Mouse (Mus musculus): ENCODE results near the gene Bves. TPM values are rescaled to one million over a fixed set of nuclear protein-coding genes. Genes with fewer than 3 reads are reported as not detected.

Gene Bves
- polyA plus RNA-seq, 1 experiment from 2014 or later: 0.23 TPM

GRCm38 (mm10) chr10:45363396-45363795, 27.8 kb downstream of the Bves start:
- Histone ChIP-seq H3K27me3 (replicated peaks) (no peaks in the 10 kb centered on the region; the same call in 1 of the 2 replicates), H3K9me3 (replicated peaks) (no peaks in the 10 kb centered on the region), H3K4me1 (no peaks in the 10 kb centered on the region), H3K9ac (no peak overlapping the region), H3K4me3 (no peak overlapping the region), H3K4me2 (no peak overlapping the region), H3K27ac (no peak overlapping the region), H3K36me3 (no peaks in the 10 kb centered on the region)
- 44% methylated on average over 5 of the region's 5 CpGs for WGBS (ENCODE audit: insufficient replicate concordance)
- ATAC-seq: no peak

- Histone ChIP-seq H3K4me1 (no peaks in the 10 kb centered on the region), H3K9me3 (replicated peaks) (no peaks in the 10 kb centered on the region), H3K27ac (no peak overlapping the region), H3K4me3 (no peak overlapping the region), H3K9ac (no peak overlapping the region), H3K27me3 (replicated peaks) (no peaks in the 10 kb centered on the region), H3K36me3 (no peaks in the 10 kb centered on the region), H3K4me2 (no peak overlapping the region)
- 68% methylated on average over 17 of the region's 17 CpGs for WGBS (ENCODE audit: insufficient replicate concordance)
- ATAC-seq: no peak
These were observed 31.6 kb downstream of the Bves start for GRCm38 (mm10) chr10:45366987-45367705.

GRCm38 (mm10) chr10:45369639-45370038, 34.1 kb downstream of the Bves start:
- Histone ChIP-seq H3K27me3 (replicated peaks) (no peaks in the 10 kb centered on the region), H3K9ac (no peak overlapping the region), H3K27ac (no peak overlapping the region), H3K4me2 (no peak overlapping the region), H3K9me3 (replicated peaks) (no peaks in the 10 kb centered on the region), H3K4me1 (no peaks in the 10 kb centered on the region), H3K36me3 (no peaks in the 10 kb centered on the region), H3K4me3 (no peak overlapping the region)
- 59% methylated on average over 3 of the region's 3 CpGs for WGBS (ENCODE audit: insufficient replicate concordance)
- no peak for ATAC-seq

- H3K36me3 ChIP-seq: no peaks in the 10 kb centered on the region
- H3K9ac ChIP-seq: no peak overlapping the region
- no peak overlapping the region for H3K4me3 ChIP-seq
- no peak for ATAC-seq
- 79% methylated on average over 2 of the region's 2 CpGs for WGBS (ENCODE audit: insufficient replicate concordance)
- no peaks in the 10 kb centered on the region for H3K4me1 ChIP-seq
- no peak overlapping the region for H3K4me2 ChIP-seq
- H3K9me3 ChIP-seq (replicated peaks): no peaks in the 10 kb centered on the region
- H3K27me3 ChIP-seq (replicated peaks): no peaks in the 10 kb centered on the region
- no peak overlapping the region for H3K27ac ChIP-seq
These were observed 35.0 kb downstream of the Bves start for GRCm38 (mm10) chr10:45370545-45370944.

- no peak for ATAC-seq
- H3K27ac ChIP-seq: no peak overlapping the region
- no peak overlapping the region for H3K4me3 ChIP-seq
- H3K4me2 ChIP-seq: no peak overlapping the region
- no peak overlapping the region for H3K9ac ChIP-seq
- H3K4me1 ChIP-seq: peaks cover 5% of the 10 kb centered on the region; the same call in 1 of the 2 replicates
- H3K36me3 ChIP-seq: peaks cover 3% of the 10 kb centered on the region; the same call in 1 of the 2 replicates
- no peaks in the 10 kb centered on the region for H3K27me3 ChIP-seq (replicated peaks)
- WGBS (ENCODE audit: insufficient replicate concordance): 63% methylated on average over 4 of the region's 4 CpGs
- H3K9me3 ChIP-seq (replicated peaks): no peaks in the 10 kb centered on the region
These were observed 37.6 kb downstream of the Bves start for GRCm38 (mm10) chr10:45372994-45373692.

- peaks cover 7% of the 10 kb centered on the region; the same call in 1 of the 2 replicates for H3K4me1 ChIP-seq
- WGBS (ENCODE audit: insufficient replicate concordance): 31% methylated on average over 3 of the region's 3 CpGs
- H3K36me3 ChIP-seq: peaks cover 11% of the 10 kb centered on the region
- no peak overlapping the region for H3K9ac ChIP-seq
- no peaks in the 10 kb centered on the region for H3K27me3 ChIP-seq (replicated peaks)
- no peak overlapping the region for H3K4me3 ChIP-seq
- H3K27ac ChIP-seq: no peak overlapping the region
- H3K9me3 ChIP-seq (replicated peaks): no peaks in the 10 kb centered on the region
- peak; percentile 69; the same call in 1 of the 2 replicates for ATAC-seq
- no peak overlapping the region for H3K4me2 ChIP-seq
These were observed 42.7 kb downstream of the Bves start for GRCm38 (mm10) chr10:45378269-45378668.

- H3K4me1 ChIP-seq: peaks cover 7% of the 10 kb centered on the region; the same call in 1 of the 2 replicates
- H3K36me3 ChIP-seq: peaks cover 8% of the 10 kb centered on the region
- H3K4me2 ChIP-seq: no peak overlapping the region
- H3K4me3 ChIP-seq: no peak overlapping the region
- no peak overlapping the region for H3K9ac ChIP-seq
- H3K9me3 ChIP-seq (replicated peaks): no peaks in the 10 kb centered on the region
- no peak for ATAC-seq
- H3K27me3 ChIP-seq (replicated peaks): no peaks in the 10 kb centered on the region
- H3K27ac ChIP-seq: no peak overlapping the region
These were observed 46.5 kb downstream of the Bves start for GRCm38 (mm10) chr10:45381937-45382636.

GRCm38 (mm10) chr10:45382637-45382958, 47.0 kb downstream of the Bves start:
- 59% methylated on average over 3 of the region's 3 CpGs for WGBS (ENCODE audit: insufficient replicate concordance)

GRCm38 (mm10) chr10:45398211-45398610, 62.6 kb downstream of the Bves start:
- Histone ChIP-seq H3K4me2 (no peak overlapping the region), H3K27ac (no peak overlapping the region), H3K4me1 (peaks cover 20% of the 10 kb centered on the region), H3K36me3 (no peaks in the 10 kb centered on the region), H3K9me3 (replicated peaks) (no peaks in the 10 kb centered on the region), H3K9ac (no peak overlapping the region), H3K4me3 (no peak overlapping the region), H3K27me3 (replicated peaks) (no peaks in the 10 kb centered on the region)
- WGBS (ENCODE audit: insufficient replicate concordance): 94% methylated on average over 1 of the region's 1 CpGs
- ATAC-seq: no peak

More at GRCm38 (mm10) chr10:45382637-45382958, 47.0 kb downstream of the Bves start:
- no peaks in the 10 kb centered on the region for H3K9me3 ChIP-seq (replicated peaks)
- H3K9ac ChIP-seq: no peak overlapping the region
- H3K27ac ChIP-seq: no peak overlapping the region
- no peak overlapping the region for H3K4me2 ChIP-seq
- no peaks in the 10 kb centered on the region for H3K27me3 ChIP-seq (replicated peaks)
- no peak for ATAC-seq
- peaks cover 7% of the 10 kb centered on the region; the same call in 1 of the 2 replicates for H3K4me1 ChIP-seq
- H3K36me3 ChIP-seq: peaks cover 8% of the 10 kb centered on the region
- no peak overlapping the region for H3K4me3 ChIP-seq

- 28% methylated on average over 7 of the region's 7 CpGs for WGBS (ENCODE audit: insufficient replicate concordance)
- no peaks in the 10 kb centered on the region for H3K36me3 ChIP-seq
- peak overlapping the region; percentile 46 for H3K4me2 ChIP-seq
- no peaks in the 10 kb centered on the region for H3K9me3 ChIP-seq (replicated peaks)
- H3K4me1 ChIP-seq: peaks cover 20% of the 10 kb centered on the region
- peak; percentile 67 for ATAC-seq
- H3K27me3 ChIP-seq (replicated peaks): no peaks in the 10 kb centered on the region
- H3K4me3 ChIP-seq: no peak overlapping the region
- H3K9ac ChIP-seq: no peak overlapping the region
- peak overlapping the region; percentile 61 for H3K27ac ChIP-seq
These were observed 64.2 kb downstream of the Bves start for GRCm38 (mm10) chr10:45399702-45400243.

- H3K36me3 ChIP-seq: no peaks in the 10 kb centered on the region
- H3K27me3 ChIP-seq (replicated peaks): no peaks in the 10 kb centered on the region
- H3K27ac ChIP-seq: no peak overlapping the region
- no peaks in the 10 kb centered on the region for H3K4me1 ChIP-seq
- no peak overlapping the region for H3K4me3 ChIP-seq
- no peak for ATAC-seq
- H3K9me3 ChIP-seq (replicated peaks): no peaks in the 10 kb centered on the region
- 75% methylated on average over 10 of the region's 10 CpGs for WGBS (ENCODE audit: insufficient replicate concordance)
- H3K9ac ChIP-seq: no peak overlapping the region
- H3K4me2 ChIP-seq: no peak overlapping the region
These were observed 75.2 kb downstream of the Bves start for GRCm38 (mm10) chr10:45410624-45411341.
